Mouse (Mus musculus) midbrain, postnatal 0 days (tissue): ENCODE results near the gene Apbb1ip. TPM values are rescaled to one million over a fixed set of nuclear protein-coding genes. Genes with fewer than 3 reads are reported as not detected.

ENCODE experiments used
- ATAC-seq: fragments of 200-750 bp; cut with Nextera tagmentation; 2 replicates; pipeline ENCODE4 v1.8.0; 2017; ENCODE audit warnings: moderate number of reproducible peaks, mild to moderate bottlenecking, moderate TSS enrichment, moderate library complexity; ENCODE audit not compliant: low FRiP score
- DNase-seq: peaks from one replicate; pipeline ENCODE4 v3.0.0-alpha.2; 2015; ENCODE audit warnings: low spot score
- H3K27ac ChIP-seq: fragments of 300-500 bp; sonication (generic); 2 replicates; pipeline ENCODE4 v1.5.1; 2014; ENCODE audit warnings: low read depth, mild to moderate bottlenecking, low read length, mixed read lengths
- H3K27me3 ChIP-seq: fragments of 300-500 bp; sonication (generic); 2 replicates; pipeline ENCODE4 v1.6.1; 2014; ENCODE audit warnings: low read length, control low read depth, mixed read lengths; ENCODE audit not compliant: insufficient read depth
- H3K36me3 ChIP-seq: fragments of 300-500 bp; sonication (generic); 2 replicates; pipeline ENCODE4 v1.6.1; 2014; ENCODE audit warnings: low read length, control low read depth, mixed read lengths; ENCODE audit not compliant: insufficient read depth
- H3K4me1 ChIP-seq: fragments of 300-500 bp; sonication (generic); 2 replicates; pipeline ENCODE4 v1.6.1; 2014; ENCODE audit warnings: mild to moderate bottlenecking, control low read depth, antibody characterized with exemption, low read length, mixed read lengths; ENCODE audit not compliant: insufficient read depth
- H3K4me2 ChIP-seq: fragments of 300-500 bp; sonication (generic); 2 replicates; pipeline ENCODE4 v1.6.1; 2014; ENCODE audit warnings: low read depth, mild to moderate bottlenecking, low read length, mixed read lengths; ENCODE audit not compliant: poor library complexity, severe bottlenecking
- H3K4me3 ChIP-seq: fragments of 300-500 bp; sonication (generic); 2 replicates; pipeline ENCODE4 v1.5.1; 2014; ENCODE audit warnings: low read depth, mild to moderate bottlenecking, low read length, moderate library complexity
- H3K9ac ChIP-seq: fragments of 300-500 bp; sonication (generic); replicated peaks from 2 replicates; pipeline ENCODE4 v1.6.1; 2014; ENCODE audit warnings: mild to moderate bottlenecking, low read length, moderate library complexity, mixed read lengths; ENCODE audit not compliant: poor library complexity, severe bottlenecking
- H3K9me3 ChIP-seq: fragments of 300-500 bp; sonication (generic); 2 replicates; pipeline ENCODE4 v1.6.1; 2016; ENCODE audit warnings: low read length, control low read depth
- CTCF ChIP-seq: IDR thresholded peaks from 2 replicates; pipeline ENCODE4 v1.5.1; 2016; ENCODE audit warnings: antibody characterized with exemption, mild to moderate bottlenecking
- WGBS: fragments of 180-500 bp; shearing (Covaris S2); extraction: QIAGEN DNeasy Blood & Tissue Kit; methylation state at CpG from one replicate; pipeline ENCODE4 v1.1.7; 2014; 5-methylcytosine and 5-hydroxymethylcytosine counted together
- polyA plus RNA-seq: library from polyadenylated mRNA; unstranded; fragments of >200 nt; fragmentation: Nextera tagmentation; extraction: Ambion mirVana; gene quantifications from 2 replicates; pipeline ENCODE4 v1.2.1, GENCODE M21; 2015
- total RNA-seq: library from RNA; depleted of rRNA; stranded (reverse); fragments of >200 nt; gene quantifications from 2 replicates; pipeline ENCODE4 v1.2.3, GENCODE M21; 2014; rRNA removed

The Apbb1ip gene
- total RNA-seq (1.0 and 1.1 TPM in 2 replicates), polyA plus RNA-seq (1.4 and 1.7 TPM in 2 replicates)

DNA sequence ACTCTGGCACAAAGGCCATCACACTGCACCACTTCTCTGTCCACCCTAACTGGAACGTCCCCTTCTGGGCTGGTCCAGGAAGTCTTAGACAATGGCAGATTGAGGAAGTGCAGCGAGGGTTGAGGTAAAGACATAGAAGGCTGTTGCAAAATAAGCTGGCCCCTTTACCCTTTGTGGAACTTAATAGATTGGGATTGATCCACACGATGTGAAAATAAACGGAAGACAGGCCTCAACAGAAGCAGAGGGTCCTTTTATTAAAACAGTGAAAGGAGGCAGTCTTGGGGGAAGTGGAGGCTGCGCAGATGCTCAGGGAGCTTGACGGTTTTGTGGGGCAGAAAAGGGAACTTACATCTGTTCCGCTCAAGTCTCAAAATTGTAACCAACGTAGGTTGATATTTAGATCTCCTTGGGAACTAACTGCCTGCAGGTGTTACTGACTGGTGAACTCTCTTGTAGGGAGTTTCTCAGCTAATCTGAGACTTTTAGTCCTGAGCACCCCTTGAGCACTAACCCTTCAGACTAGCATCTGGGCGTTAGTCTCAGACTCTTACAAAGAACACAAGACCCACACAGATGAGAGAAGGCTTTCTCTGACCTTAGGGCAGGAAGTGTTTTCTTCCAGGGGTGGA is at the start of gene Apbb1ip:
Apbb1ip (plus strand) TSS at position 546 of the 632 bp plus-strand sequence.
- ATAC-seq (0 out of 2 replicates have a peak, but pooled peaks have one; percentile 25), DNase-seq (no peak)
- H3K36me3 ChIP-seq: no peaks in the 10 kb centered on the region
- peak within 1 kb of the TSS; percentile 47 for H3K4me3 ChIP-seq
- peak within 1 kb of the TSS; percentile 52 for H3K9ac ChIP-seq
- TF ChIP-seq CTCF: no peak
- WGBS: 32% methylated on average over 9 of the region's 9 CpGs
- no peaks in the 10 kb centered on the region for H3K9me3 ChIP-seq
- peaks cover 8% of the 10 kb centered on the region; the same call in 1 of the 2 replicates for H3K4me1 ChIP-seq
- H3K27me3 ChIP-seq: no peaks in the 10 kb centered on the region
- H3K27ac ChIP-seq: no peak within 1 kb of the TSS
- H3K4me2 ChIP-seq: peak within 1 kb of the TSS; percentile 96

- H3K4me2 ChIP-seq: no peak overlapping the region
- no peak for TF ChIP-seq CTCF
- H3K4me1 ChIP-seq: no peaks in the 10 kb centered on the region
- no peak overlapping the region for H3K27ac ChIP-seq
- DNase-seq (no peak), ATAC-seq (no peak)
- 90% methylated on average over 1 of the region's 1 CpGs for WGBS
- H3K9ac ChIP-seq: no peak overlapping the region
- H3K9me3 ChIP-seq: no peaks in the 10 kb centered on the region
- H3K36me3 ChIP-seq: no peaks in the 10 kb centered on the region
- no peak overlapping the region for H3K4me3 ChIP-seq
- no peaks in the 10 kb centered on the region for H3K27me3 ChIP-seq
Measured at GRCm38 (mm10) chr2:22727113-22727512, 46.8 kb upstream of the Apbb1ip start.

DNA sequence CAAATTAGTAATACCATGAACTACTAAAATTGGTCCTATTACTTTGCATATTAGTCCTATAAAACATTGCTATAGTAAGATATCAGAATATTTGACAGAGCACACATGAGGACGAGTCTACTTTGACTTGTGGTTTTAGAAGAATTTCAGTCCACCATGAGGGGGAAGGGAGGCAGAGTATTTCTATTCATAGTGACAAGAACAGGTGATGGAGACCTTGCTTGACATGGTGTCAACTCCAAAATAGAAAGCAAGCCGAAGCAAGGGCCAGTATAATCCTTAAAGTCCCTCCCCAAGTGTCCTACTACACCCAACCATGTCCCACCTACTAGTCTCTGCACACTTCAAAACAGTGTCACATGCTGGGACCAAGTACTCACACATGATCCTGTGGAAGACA is 37.8 kb upstream of the Apbb1ip start:
- no peak for TF ChIP-seq CTCF
- H3K9me3 ChIP-seq: no peaks in the 10 kb centered on the region
- DNase-seq (no peak), ATAC-seq (no peak)
- H3K4me2 ChIP-seq: no peak overlapping the region
- no peak overlapping the region for H3K27ac ChIP-seq
- 76% methylated on average over 2 of the region's 2 CpGs for WGBS
- H3K4me1 ChIP-seq: no peaks in the 10 kb centered on the region
- no peak overlapping the region for H3K9ac ChIP-seq
- H3K36me3 ChIP-seq: no peaks in the 10 kb centered on the region
- no peaks in the 10 kb centered on the region for H3K27me3 ChIP-seq
- H3K4me3 ChIP-seq: no peak overlapping the region

DNA sequence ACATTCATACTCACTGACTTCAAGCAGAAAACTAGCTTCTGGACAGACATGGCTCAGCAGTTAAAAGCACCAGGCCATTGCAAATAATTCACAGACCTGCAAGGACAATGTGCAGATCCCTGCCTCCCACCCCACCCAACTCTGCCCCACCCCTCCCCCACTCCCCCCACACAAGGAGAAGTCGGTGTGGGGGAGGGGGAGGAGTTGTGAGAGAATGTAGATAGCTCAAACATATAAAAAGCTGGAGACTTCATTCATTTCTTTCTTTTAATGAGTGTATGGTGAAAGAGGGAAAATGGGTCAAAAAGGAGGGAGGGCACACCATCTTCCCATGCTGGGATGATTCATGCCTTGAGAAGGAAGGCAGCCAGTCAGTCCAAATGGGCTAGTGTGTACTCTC is 34.5 kb upstream of the Apbb1ip start:
- 73% methylated on average over 1 of the region's 1 CpGs for WGBS

GRCm38 (mm10) chr2:22740441-22740840 is 33.5 kb upstream of the Apbb1ip start:
- WGBS: 88% methylated on average over 1 of the region's 1 CpGs

More for the DNA sequence above, 34.5 kb upstream of the Apbb1ip start:
- H3K9me3 ChIP-seq: no peaks in the 10 kb centered on the region
- no peaks in the 10 kb centered on the region for H3K4me1 ChIP-seq
- ATAC-seq (no peak), DNase-seq (no peak)
- H3K9ac ChIP-seq: no peak overlapping the region
- no peak overlapping the region for H3K4me2 ChIP-seq
- H3K4me3 ChIP-seq: no peak overlapping the region
- no peak for TF ChIP-seq CTCF
- no peaks in the 10 kb centered on the region for H3K36me3 ChIP-seq
- no peak overlapping the region for H3K27ac ChIP-seq
- H3K27me3 ChIP-seq: no peaks in the 10 kb centered on the region

GRCm38 (mm10) chr2:22741222-22741621 is 32.7 kb upstream of the Apbb1ip start:
- H3K4me3 ChIP-seq: no peak overlapping the region
- H3K9me3 ChIP-seq: no peaks in the 10 kb centered on the region
- H3K9ac ChIP-seq: no peak overlapping the region
- ATAC-seq (no peak), DNase-seq (no peak)
- TF ChIP-seq CTCF: peak; percentile 43
- no peak overlapping the region for H3K27ac ChIP-seq
- H3K27me3 ChIP-seq: no peaks in the 10 kb centered on the region
- H3K36me3 ChIP-seq: no peaks in the 10 kb centered on the region
- no peaks in the 10 kb centered on the region for H3K4me1 ChIP-seq
- H3K4me2 ChIP-seq: no peak overlapping the region
- WGBS: 74% methylated on average over 3 of the region's 3 CpGs

More at GRCm38 (mm10) chr2:22740441-22740840, 33.5 kb upstream of the Apbb1ip start:
- no peak overlapping the region for H3K9ac ChIP-seq
- no peak overlapping the region for H3K27ac ChIP-seq
- H3K9me3 ChIP-seq: no peaks in the 10 kb centered on the region
- ATAC-seq (no peak), DNase-seq (no peak)
- H3K4me3 ChIP-seq: no peak overlapping the region
- H3K27me3 ChIP-seq: no peaks in the 10 kb centered on the region
- TF ChIP-seq CTCF: no peak
- no peaks in the 10 kb centered on the region for H3K4me1 ChIP-seq
- no peaks in the 10 kb centered on the region for H3K36me3 ChIP-seq
- no peak overlapping the region for H3K4me2 ChIP-seq
